Mouse (Mus musculus) embryonic facial prominence, embryonic 10.5 days (tissue): Measurements from ENCODE around the gene Sar1a. TPM values are rescaled to one million over a fixed set of nuclear protein-coding genes. Genes with fewer than 3 reads are reported as not detected.

Experiments
- polyA plus RNA-seq: library from polyadenylated mRNA; unstranded; fragments of >200 nt; fragmentation: Nextera tagmentation; extraction: Ambion mirVana; gene quantifications from 2 replicates; pipeline ENCODE4 v1.2.1, GENCODE M21; 2016

The Sar1a gene
- polyA plus RNA-seq, 1 experiment from 2014 or later = 217 TPM

Other genes with a start within 250 kb of the Sar1a start
- gene Eif4ebp2, start 227.6 kb upstream of the Sar1a start, polyA plus RNA-seq = 80.9 and 86.6 TPM in 2 replicates
- gene Lrrc20, start 204.5 kb upstream of the Sar1a start, polyA plus RNA-seq = 9.8 and 13.0 TPM in 2 replicates
- gene Npffr1, start 84.8 kb upstream of the Sar1a start, polyA plus RNA-seq = 0.10 and 0.11 TPM in 2 replicates
- 345 and 369 TPM in 2 replicates for gene Ppa1, start 31.7 kb upstream of the Sar1a start, polyA plus RNA-seq
- 29.4 and 31.2 TPM in 2 replicates for gene Tysnd1, start 15.2 kb downstream of the Sar1a start, polyA plus RNA-seq
- 8.2 and 11.8 TPM in 2 replicates for gene Aifm2, start 35.0 kb downstream of the Sar1a start, polyA plus RNA-seq
- 368 and 392 TPM in 2 replicates for gene H2afy2, start 103.8 kb downstream of the Sar1a start, polyA plus RNA-seq